Mouse (Mus musculus) limb, embryonic 12.5 days (tissue): ENCODE measurements around the gene Efcab11. TPM values are rescaled to one million over a fixed set of nuclear protein-coding genes. Genes with fewer than 3 reads are reported as not detected.

Experiments used
- ATAC-seq: fragments of 200-750 bp; cut with Nextera tagmentation; 2 replicates; pipeline ENCODE4 v1.8.0; 2017; ENCODE audit warnings: low read depth, moderate TSS enrichment; ENCODE audit not compliant: insufficient number of reproducible peaks, insufficient read depth, low FRiP score, low TSS enrichment
- H3K27ac ChIP-seq: fragments of 300-500 bp; sonication (generic); 2 replicates; pipeline ENCODE4 v1.5.1; 2016; ENCODE audit warnings: mild to moderate bottlenecking, moderate library complexity
- H3K27me3 ChIP-seq: fragments of 300-500 bp; sonication (generic); 2 replicates; pipeline ENCODE4 v1.6.1; 2016; ENCODE audit warnings: mild to moderate bottlenecking, moderate library complexity
- H3K36me3 ChIP-seq: fragments of 300-500 bp; sonication (generic); 2 replicates; pipeline ENCODE4 v1.6.1; 2016; ENCODE audit warnings: mild to moderate bottlenecking, moderate library complexity
- H3K4me1 ChIP-seq: fragments of 300-500 bp; sonication (generic); replicated peaks from 2 replicates; pipeline ENCODE4 v1.6.1; 2016
- H3K4me2 ChIP-seq: fragments of 300-500 bp; sonication (generic); 2 replicates; pipeline ENCODE4 v1.6.1; 2016; ENCODE audit warnings: mild to moderate bottlenecking, moderate library complexity
- H3K4me3 ChIP-seq: fragments of 300-500 bp; sonication (generic); replicated peaks from 2 replicates; pipeline ENCODE4 v1.5.1; 2016; ENCODE audit warnings: mild to moderate bottlenecking
- H3K9ac ChIP-seq: fragments of 300-500 bp; sonication (generic); replicated peaks from 2 replicates; pipeline ENCODE4 v1.6.1; 2016; ENCODE audit warnings: mild to moderate bottlenecking, moderate library complexity
- H3K9me3 ChIP-seq: fragments of 300-500 bp; sonication (generic); 2 replicates; pipeline ENCODE4 v1.6.1; 2016; ENCODE audit warnings: mild to moderate bottlenecking, moderate library complexity
- WGBS: fragments of 180-500 bp; shearing (Covaris S2); methylation state at CpG from one replicate; pipeline ENCODE4 v1.1.7; 2016; 5-methylcytosine and 5-hydroxymethylcytosine counted together
- polyA plus RNA-seq: library from polyadenylated mRNA; unstranded; fragments of >200 nt; fragmentation: Nextera tagmentation; extraction: Ambion mirVana; gene quantifications from 2 replicates; pipeline ENCODE4 v1.2.1, GENCODE M21; 2016

The Efcab11 gene
- polyA plus RNA-seq, result 18.5 and 22.9 TPM in 2 replicates

DNA sequence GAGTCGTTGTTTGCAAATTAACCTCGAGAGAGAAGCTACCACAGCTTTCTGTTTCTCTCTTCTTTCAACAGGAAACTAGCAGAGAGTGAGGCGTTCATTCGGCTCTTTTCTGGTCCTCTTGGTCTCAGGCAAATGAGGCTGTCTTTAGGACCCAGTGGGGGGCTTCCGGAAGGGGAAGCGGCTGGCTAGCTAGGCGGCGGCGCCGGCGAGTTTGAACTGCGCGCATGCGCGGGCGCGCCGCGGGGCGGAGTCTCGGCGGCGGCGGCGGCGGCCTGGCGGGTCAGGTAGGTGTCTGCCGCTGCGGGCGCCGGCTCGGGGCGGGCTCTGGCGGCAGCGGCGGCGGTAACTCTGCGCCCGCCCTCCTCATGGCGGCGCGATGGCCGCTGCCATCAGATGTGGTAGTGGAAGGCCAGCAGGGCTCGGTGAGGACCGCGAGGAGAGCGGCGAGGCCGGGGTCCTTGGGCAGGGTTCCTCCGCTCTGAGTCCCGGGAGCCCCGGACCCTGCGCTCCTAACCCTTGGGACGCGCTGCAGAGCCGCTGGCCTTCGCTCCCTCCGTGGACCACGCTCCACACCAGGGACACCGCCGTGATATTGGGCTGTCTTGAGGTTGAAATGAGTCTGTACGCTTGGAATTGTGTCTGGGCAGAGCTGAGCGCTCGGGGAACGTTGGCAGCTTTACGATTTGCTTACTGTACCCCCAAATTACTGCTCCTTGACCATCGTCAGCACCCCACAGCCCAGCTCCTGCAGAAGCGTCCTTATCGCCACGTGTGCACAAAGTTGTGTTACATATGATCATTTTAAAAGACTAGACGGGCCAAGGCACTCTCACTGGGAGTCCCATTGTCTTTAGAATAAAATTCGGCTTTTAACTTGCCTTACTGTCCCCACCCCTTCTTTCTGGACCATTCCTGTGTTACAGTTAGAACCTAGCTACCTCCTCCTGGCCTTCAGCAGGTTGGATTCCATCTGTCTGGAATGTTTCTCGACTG is at the start of gene Efcab11, which contains the start of gene Tdp1:
Efcab11 (minus strand) TSS at position 171 of the 993 bp plus-strand sequence.
Tdp1 (plus strand) TSS at position 249 of the 993 bp plus-strand sequence.
- under 1% methylated on average over 66 of the region's 73 CpGs for WGBS
- Histone ChIP-seq H3K9ac (peak within 1 kb of the TSS; percentile 86), H3K27ac (peak within 1 kb of the TSS; percentile 91), H3K9me3 (no peaks in the 10 kb centered on the region), H3K27me3 (no peaks in the 10 kb centered on the region), H3K4me2 (peak within 1 kb of the TSS; percentile 86), H3K36me3 (peaks cover 6% of the 10 kb centered on the region; the same call in 1 of the 2 replicates), H3K4me3 (peak within 1 kb of the TSS; percentile 78), H3K4me1 (peaks cover 17% of the 10 kb centered on the region)
- peak; percentile 84 for ATAC-seq

DNA sequence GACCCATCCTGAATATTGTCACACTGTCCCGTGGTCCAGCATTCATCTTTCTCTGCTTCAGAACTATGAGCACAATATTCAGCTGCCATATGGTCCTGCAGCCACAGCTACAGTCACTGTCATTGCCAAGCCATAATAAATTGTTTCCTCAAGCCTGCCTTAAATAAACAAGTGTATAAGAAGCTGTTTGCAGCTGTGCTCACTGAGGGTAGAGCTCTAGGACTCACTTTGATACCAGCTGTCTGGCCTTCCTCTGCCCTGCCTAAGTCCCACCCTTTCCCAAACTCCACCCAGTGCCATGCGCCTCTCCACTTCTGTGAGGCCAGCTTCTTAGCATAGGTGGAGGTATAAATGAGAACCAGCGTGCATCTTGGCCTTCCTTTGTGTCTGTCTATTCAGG is 49.4 kb upstream of the Efcab11 start:
- Histone ChIP-seq H3K4me3 (no peak overlapping the region), H3K36me3 (peaks cover 52% of the 10 kb centered on the region), H3K9ac (no peak overlapping the region), H3K4me1 (no peaks in the 10 kb centered on the region), H3K27ac (no peak overlapping the region), H3K9me3 (no peaks in the 10 kb centered on the region), H3K27me3 (no peaks in the 10 kb centered on the region), H3K4me2 (no peak overlapping the region)
- ATAC-seq, result no peak
- 93% methylated on average over 3 of the region's 3 CpGs for WGBS

DNA sequence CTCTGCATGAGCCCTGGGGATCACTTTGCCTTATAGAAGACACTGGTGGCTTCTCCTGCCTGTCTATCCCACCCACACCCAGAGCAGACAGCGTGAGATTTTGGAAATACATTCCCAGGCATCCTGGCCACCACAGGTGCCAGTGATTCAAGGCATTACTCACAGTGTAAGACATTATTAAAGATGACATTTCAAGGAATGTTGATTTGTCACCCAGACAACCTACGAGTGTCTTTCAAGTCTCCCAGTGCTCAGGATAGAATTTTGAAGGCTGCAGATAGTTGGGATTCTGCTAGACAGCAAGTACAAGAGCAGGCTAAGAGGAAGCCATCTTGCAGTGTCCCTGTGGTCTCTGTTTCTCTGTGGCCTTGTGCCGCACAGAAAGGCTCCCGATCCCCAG is 48.0 kb upstream of the Efcab11 start:
- Histone ChIP-seq H3K4me3 (no peak overlapping the region), H3K27me3 (no peaks in the 10 kb centered on the region), H3K36me3 (peaks cover 56% of the 10 kb centered on the region), H3K4me2 (no peak overlapping the region), H3K4me1 (no peaks in the 10 kb centered on the region), H3K9ac (no peak overlapping the region), H3K9me3 (no peaks in the 10 kb centered on the region), H3K27ac (no peak overlapping the region)
- 88% methylated on average over 4 of the region's 4 CpGs for WGBS
- ATAC-seq, result no peak

DNA sequence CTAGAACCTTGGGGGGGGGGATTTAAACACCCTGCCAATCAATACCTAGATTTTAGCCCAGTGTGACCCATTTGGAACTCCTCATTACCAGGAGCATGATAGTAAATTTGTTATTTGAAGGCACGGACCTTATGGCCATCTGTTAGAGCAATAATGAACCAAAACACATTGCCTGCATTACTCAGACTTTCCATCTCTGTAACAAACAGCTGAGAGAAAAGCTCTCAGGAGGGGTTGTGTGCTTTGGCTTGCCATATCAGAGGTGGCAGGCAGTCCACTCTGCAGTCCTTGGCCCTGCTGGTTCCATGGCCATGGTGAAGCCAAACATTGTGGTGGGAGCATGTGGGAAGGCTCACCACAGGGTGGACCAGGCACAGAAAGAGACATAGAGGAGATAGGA is 44.9 kb upstream of the Efcab11 start:
- Histone ChIP-seq H3K4me2 (no peak overlapping the region), H3K36me3 (peaks cover 42% of the 10 kb centered on the region), H3K27me3 (no peaks in the 10 kb centered on the region), H3K4me1 (no peaks in the 10 kb centered on the region), H3K9ac (no peak overlapping the region), H3K9me3 (no peaks in the 10 kb centered on the region), H3K4me3 (no peak overlapping the region), H3K27ac (no peak overlapping the region)
- ATAC-seq, result no peak; the same call in 1 of the 2 replicates
- WGBS, result 57% methylated on average over 1 of the region's 1 CpGs

DNA sequence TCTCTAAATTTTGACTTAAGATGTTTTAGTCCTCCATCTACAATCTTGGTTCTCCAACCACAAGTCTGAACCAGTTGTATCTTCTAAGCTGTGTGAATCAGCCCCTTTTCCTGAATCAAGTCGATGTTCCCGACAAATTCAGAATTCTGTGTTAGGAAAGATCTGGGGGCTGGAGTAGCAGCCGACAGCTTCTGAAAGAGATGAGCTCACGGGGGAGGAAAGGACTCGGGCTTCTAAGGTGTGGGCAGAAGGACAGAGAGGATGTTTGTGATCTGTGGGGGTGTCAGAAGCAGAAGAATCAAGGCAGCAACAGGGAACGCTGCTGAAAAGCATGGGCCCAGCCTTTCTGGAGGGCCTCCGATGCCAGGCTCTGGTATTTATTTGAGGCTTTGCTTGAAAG is 44.1 kb upstream of the Efcab11 start:
- H3K27ac ChIP-seq, result no peak overlapping the region
- peaks cover 40% of the 10 kb centered on the region; the same call in 1 of the 2 replicates for H3K36me3 ChIP-seq
- no peaks in the 10 kb centered on the region for H3K4me1 ChIP-seq
- H3K27me3 ChIP-seq, result no peaks in the 10 kb centered on the region
- no peak overlapping the region for H3K4me3 ChIP-seq
- ATAC-seq, result no peak
- H3K9me3 ChIP-seq, result no peaks in the 10 kb centered on the region
- WGBS, result 94% methylated on average over 7 of the region's 7 CpGs
- H3K9ac ChIP-seq, result no peak overlapping the region
- no peak overlapping the region for H3K4me2 ChIP-seq

DNA sequence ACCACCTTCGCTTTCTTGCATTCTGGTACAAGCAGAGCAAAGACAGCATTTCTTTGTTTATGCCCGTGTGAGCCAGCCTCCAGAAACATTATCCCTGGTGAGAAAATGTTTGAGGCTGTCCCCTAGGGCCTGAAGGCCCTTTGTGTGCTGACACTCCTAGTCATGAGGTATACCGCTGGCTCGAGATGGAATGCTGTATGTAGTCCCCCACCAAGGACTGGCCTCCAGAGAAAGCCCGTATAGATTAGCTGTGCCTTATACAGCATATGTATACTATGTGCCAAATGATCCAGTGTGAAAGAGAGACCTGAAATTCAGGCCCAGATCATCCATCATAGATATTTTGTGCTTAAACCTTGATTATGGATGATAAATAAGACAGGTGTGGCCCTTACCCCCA is 39.5 kb upstream of the Efcab11 start:
- H3K9me3 ChIP-seq, result no peaks in the 10 kb centered on the region
- peaks cover 55% of the 10 kb centered on the region; the same call in 1 of the 2 replicates for H3K36me3 ChIP-seq
- H3K27me3 ChIP-seq, result no peaks in the 10 kb centered on the region
- H3K27ac ChIP-seq, result no peak overlapping the region
- no peak overlapping the region for H3K4me2 ChIP-seq
- 87% methylated on average over 5 of the region's 5 CpGs for WGBS
- ATAC-seq, result no peak
- no peaks in the 10 kb centered on the region for H3K4me1 ChIP-seq
- H3K4me3 ChIP-seq, result no peak overlapping the region
- H3K9ac ChIP-seq, result no peak overlapping the region

DNA sequence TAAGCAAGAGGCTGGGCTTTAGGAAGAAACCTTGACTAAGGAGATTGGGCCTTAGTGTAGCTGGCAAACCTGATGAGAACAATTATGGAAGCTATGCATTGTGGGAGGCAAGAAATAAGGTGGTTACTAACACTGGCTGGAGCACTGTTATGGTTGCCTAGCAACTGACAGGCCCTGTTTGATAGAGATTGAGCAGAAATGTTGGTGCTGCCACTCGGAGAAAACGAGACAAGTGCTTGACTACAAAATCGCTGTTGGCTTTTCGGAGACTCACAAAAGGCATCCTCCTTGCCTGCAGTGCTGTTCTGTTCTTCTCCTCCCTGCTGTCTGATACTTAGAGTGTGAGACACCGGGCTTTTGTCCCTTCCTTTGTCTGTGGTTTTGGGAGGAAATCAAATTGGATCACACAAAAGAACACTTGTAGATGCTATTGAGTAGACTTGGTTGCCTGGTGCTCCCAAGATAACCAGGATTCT is 38.9 kb upstream of the Efcab11 start:
- 74% methylated on average over 5 of the region's 5 CpGs for WGBS
- H3K36me3 ChIP-seq, result peaks cover 61% of the 10 kb centered on the region; the same call in 1 of the 2 replicates
- ATAC-seq, result no peak
- H3K9me3 ChIP-seq, result no peaks in the 10 kb centered on the region
- H3K27me3 ChIP-seq, result no peaks in the 10 kb centered on the region
- no peak overlapping the region for H3K27ac ChIP-seq
- H3K4me1 ChIP-seq, result no peaks in the 10 kb centered on the region
- no peak overlapping the region for H3K4me2 ChIP-seq
- no peak overlapping the region for H3K9ac ChIP-seq
- no peak overlapping the region for H3K4me3 ChIP-seq

DNA sequence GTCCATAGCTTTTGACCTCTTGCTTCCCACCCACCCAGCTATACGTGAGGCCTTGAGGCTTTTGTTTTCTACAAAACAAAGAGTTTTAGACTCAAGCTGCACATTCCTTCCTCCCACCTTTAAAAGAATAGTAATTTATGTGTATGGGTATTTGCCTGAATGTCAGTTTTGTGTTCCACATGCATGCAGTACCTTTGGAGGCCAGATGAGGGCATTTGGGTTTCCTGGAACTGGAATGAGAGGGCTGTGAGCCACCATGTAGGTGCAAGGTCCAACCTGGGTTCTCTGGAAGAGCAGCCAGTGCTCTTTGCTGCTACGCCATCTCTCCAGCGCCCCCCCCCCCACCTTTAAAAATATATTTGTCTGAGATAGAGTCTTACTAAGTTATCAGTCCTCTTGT is 36.8 kb upstream of the Efcab11 start:
- ATAC-seq, result no peak
- WGBS, result 81% methylated on average over 3 of the region's 3 CpGs

DNA sequence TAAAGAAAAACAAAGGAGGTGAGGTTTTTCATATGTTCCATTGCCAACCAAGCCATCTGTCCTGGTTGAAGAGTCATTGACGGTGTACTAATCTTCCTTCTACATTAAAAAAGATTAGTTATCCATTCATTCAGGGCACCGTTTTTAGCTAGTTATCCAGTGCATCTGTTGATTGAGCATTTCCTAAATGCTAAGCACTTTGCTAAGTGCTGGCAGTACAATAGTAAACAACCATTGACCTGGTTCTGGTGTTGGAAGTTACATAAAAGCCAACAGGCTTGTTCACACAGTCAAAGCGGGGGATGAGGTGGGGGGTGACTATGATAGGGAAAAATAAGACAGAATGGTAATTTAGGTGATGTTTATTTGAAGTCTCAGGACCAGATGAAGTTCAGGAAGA is 35.4 kb upstream of the Efcab11 start:
- no peak for ATAC-seq
- 94% methylated on average over 3 of the region's 3 CpGs for WGBS

More for the DNA sequence above, 36.8 kb upstream of the Efcab11 start:
- Histone ChIP-seq H3K36me3 (peaks cover 66% of the 10 kb centered on the region), H3K27ac (no peak overlapping the region), H3K9me3 (no peaks in the 10 kb centered on the region), H3K4me1 (no peaks in the 10 kb centered on the region), H3K27me3 (no peaks in the 10 kb centered on the region), H3K4me2 (no peak overlapping the region), H3K4me3 (no peak overlapping the region), H3K9ac (no peak overlapping the region)

DNA sequence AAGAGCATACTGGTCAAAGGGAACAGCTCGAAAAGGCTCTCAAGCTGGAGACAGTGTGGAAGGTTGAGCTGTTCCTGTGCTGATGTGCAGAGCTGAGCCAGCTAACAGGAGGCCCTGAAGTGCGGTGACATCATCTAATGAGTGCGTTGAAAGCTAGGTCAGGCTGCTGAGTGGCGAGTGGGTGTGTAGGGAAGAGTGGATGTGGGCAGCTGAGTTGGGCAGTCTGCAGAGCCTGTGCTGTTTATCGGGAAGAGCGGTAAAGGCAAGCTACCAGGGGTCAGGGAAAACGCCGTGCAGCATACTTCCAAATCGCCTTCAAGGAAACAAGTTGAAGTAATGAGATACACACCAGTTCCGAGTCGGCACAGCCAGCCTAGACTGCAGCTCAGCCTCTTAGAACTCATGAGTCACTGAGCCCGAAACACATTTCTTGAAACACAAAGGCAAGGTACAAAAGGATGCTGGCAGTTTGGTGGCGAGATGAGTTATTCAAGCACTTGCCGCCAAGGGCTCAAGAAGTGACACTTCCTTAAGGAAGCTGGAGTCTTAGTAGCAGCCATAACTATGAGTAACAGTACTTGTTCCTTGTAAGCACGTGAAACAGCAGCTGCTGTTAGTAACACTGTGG is 33.7 kb upstream of the Efcab11 start:
- peaks cover 75% of the 10 kb centered on the region for H3K36me3 ChIP-seq
- no peak overlapping the region for H3K4me2 ChIP-seq
- no peak overlapping the region for H3K4me3 ChIP-seq
- no peaks in the 10 kb centered on the region for H3K27me3 ChIP-seq
- no peaks in the 10 kb centered on the region for H3K4me1 ChIP-seq
- no peak for ATAC-seq
- H3K27ac ChIP-seq, result no peak overlapping the region
- no peak overlapping the region for H3K9ac ChIP-seq
- 79% methylated on average over 15 of the region's 15 CpGs for WGBS
- H3K9me3 ChIP-seq, result no peaks in the 10 kb centered on the region

More for the DNA sequence above, 35.4 kb upstream of the Efcab11 start:
- no peaks in the 10 kb centered on the region for H3K27me3 ChIP-seq
- no peaks in the 10 kb centered on the region for H3K9me3 ChIP-seq
- no peak overlapping the region for H3K9ac ChIP-seq
- no peak overlapping the region for H3K4me3 ChIP-seq
- no peak overlapping the region for H3K4me2 ChIP-seq
- H3K36me3 ChIP-seq, result peaks cover 73% of the 10 kb centered on the region
- no peak overlapping the region for H3K27ac ChIP-seq
- H3K4me1 ChIP-seq, result no peaks in the 10 kb centered on the region

DNA sequence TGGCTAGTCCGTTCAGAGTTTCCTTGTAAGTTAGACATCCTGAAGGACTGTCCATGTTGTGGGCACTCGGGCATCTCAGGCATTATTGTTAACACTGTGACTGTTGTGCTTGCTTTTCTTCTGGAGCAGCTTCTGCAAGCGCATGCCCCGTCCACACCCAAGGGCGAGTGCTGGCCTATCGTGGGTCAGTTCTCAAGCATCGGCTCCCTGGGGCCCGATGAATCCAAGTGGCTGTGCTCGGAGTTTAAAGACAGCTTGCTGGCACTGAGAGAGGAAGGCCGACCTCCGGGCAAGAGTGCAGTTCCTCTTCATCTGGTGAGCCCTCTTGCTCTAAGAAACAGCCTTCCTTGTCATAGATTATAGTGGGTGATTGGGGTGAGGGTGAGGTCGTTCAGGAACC is 27.2 kb upstream of the Efcab11 start:
- H3K4me2 ChIP-seq, result no peak overlapping the region
- no peak overlapping the region for H3K9ac ChIP-seq
- H3K4me1 ChIP-seq, result no peaks in the 10 kb centered on the region
- H3K9me3 ChIP-seq, result no peaks in the 10 kb centered on the region
- no peaks in the 10 kb centered on the region for H3K27me3 ChIP-seq
- 87% methylated on average over 12 of the region's 12 CpGs for WGBS
- ATAC-seq, result no peak
- H3K27ac ChIP-seq, result no peak overlapping the region
- peaks cover 68% of the 10 kb centered on the region for H3K36me3 ChIP-seq
- H3K4me3 ChIP-seq, result no peak overlapping the region
